Mouse (Mus musculus): ENCODE data around the gene Bcl2. TPM values are rescaled to one million over a fixed set of nuclear protein-coding genes. Genes with fewer than 3 reads are reported as not detected.

Gene Bcl2
- polyA plus RNA-seq, 1 experiment = 2.6 TPM

DNA sequence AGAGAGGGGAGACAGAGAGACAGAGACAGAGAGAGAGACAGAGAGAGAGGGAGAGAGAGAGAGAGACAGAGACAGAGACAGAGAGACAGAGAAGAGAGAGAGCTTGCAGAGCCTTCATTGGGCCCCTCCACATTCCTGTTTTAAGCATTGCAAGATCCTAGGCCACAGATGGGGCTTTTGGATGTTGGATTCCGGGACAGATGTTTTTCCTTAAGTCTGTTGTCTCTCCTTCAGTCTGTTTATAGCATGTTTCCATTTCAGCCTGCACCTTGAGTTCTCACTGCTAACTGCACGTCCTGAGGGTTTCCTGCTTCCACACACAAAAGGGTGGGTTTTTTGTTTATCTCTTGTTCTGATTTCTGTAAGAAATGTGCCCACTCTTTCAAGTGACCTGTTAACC is 77.4 kb downstream of the Bcl2 start:
- Histone ChIP-seq H3K27me3 (replicated peaks; ENCODE audit: control insufficient read depth, insufficient read depth, low read length) (no peaks in the 10 kb centered on the region), H3K27ac (ENCODE audit: insufficient read depth, low read depth, low read length) (no peak overlapping the region), H3K4me1 (ENCODE audit: control insufficient read depth, insufficient read depth, low read length) (no peaks in the 10 kb centered on the region; the same call in 1 of the 2 replicates), H3K36me3 (ENCODE audit: control insufficient read depth, insufficient read depth, low read length) (no peaks in the 10 kb centered on the region), H3K4me3 (ENCODE audit: insufficient read depth, low read depth, low read length) (no peak overlapping the region)
- no peak for DNase-seq
- no peak for TF ChIP-seq CTCF (conservative IDR thresholded peaks at IDR 0.05; ENCODE audit: insufficient read depth, insufficient read length, low read depth, low read length)
- WGBS = 72% methylated on average over 2 of the region's 2 CpGs

DNA sequence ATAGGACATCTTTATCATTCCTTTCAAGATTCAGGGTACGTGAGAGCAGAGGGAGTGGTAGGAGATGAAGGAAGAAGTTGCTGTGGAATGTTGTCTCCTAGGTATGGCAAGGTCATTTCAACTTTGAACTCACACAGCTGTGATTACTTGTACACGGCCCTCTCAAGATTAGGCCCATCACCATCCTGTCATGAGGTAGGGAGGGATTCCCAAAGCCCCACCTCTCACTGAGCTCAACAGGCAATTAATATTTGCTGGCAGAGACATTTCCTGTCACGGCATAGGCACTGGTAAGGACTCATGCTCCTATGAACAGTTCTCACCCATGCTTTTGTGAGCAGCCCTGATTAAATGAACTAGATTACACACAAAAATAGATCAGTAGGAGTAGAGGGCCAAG is 80.9 kb downstream of the Bcl2 start:
- peaks cover 22% of the 10 kb centered on the region for H3K4me1 ChIP-seq (ENCODE audit: control insufficient read depth, insufficient read depth, low read length)
- 0 out of 2 replicates have a peak overlapping the region, but pooled peaks have one; percentile 28 for H3K27ac ChIP-seq (ENCODE audit: insufficient read depth, low read depth, low read length)
- WGBS = 66% methylated on average over 3 of the region's 3 CpGs
- H3K4me3 ChIP-seq (ENCODE audit: insufficient read depth, low read depth, low read length) = no peak overlapping the region
- DNase-seq = no peak
- no peaks in the 10 kb centered on the region for H3K36me3 ChIP-seq (ENCODE audit: control insufficient read depth, insufficient read depth, low read length)
- TF ChIP-seq POLR2A (IDR thresholded peaks at IDR 0.05; ENCODE audit: low read depth, low read length) (no peak), CTCF (conservative IDR thresholded peaks at IDR 0.05; ENCODE audit: insufficient read depth, insufficient read length, low read depth, low read length) (no peak)
- H3K27me3 ChIP-seq (replicated peaks; ENCODE audit: control insufficient read depth, insufficient read depth, low read length) = no peaks in the 10 kb centered on the region

DNA sequence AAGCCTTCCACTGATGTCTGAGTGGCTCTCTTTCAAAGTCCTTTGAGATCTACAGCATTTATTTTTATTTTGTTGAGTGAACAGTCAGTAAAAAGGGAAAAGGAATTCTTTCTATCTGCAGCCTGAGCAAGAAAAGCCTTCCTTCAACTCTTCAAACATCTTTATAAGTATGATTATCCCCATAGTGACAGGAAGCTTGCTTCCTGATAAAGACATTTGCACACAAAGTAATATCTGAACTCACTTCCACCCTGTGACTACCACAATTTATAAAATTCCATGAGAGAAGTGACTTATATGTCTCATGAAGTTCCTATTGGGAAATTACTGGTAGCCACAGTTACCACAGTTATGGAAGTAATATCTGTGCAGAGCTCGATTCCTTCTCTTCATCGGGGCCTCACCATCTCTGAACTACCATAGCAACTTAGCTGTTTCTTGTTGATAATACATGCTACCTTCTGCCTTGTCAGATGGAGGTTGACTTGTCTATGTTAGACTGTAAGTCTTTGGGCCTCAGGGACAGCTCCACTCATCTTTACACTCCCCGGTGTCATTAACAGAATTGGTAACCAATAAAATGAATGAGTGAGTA is 82.1 kb downstream of the Bcl2 start:
- TF ChIP-seq CTCF (conservative IDR thresholded peaks at IDR 0.05; ENCODE audit: insufficient read depth, insufficient read length, low read depth, low read length) (no peak), POLR2A (IDR thresholded peaks at IDR 0.05; ENCODE audit: low read depth, low read length) (no peak)
- WGBS = 83% methylated on average over 3 of the region's 3 CpGs
- Histone ChIP-seq H3K27me3 (replicated peaks; ENCODE audit: control insufficient read depth, insufficient read depth, low read length) (no peaks in the 10 kb centered on the region), H3K27ac (ENCODE audit: insufficient read depth, low read depth, low read length) (no peak overlapping the region), H3K36me3 (ENCODE audit: control insufficient read depth, insufficient read depth, low read length) (no peaks in the 10 kb centered on the region), H3K4me1 (ENCODE audit: control insufficient read depth, insufficient read depth, low read length) (peaks cover 22% of the 10 kb centered on the region), H3K4me3 (ENCODE audit: insufficient read depth, low read depth, low read length) (no peak overlapping the region)
- DNase-seq = no peak

DNA sequence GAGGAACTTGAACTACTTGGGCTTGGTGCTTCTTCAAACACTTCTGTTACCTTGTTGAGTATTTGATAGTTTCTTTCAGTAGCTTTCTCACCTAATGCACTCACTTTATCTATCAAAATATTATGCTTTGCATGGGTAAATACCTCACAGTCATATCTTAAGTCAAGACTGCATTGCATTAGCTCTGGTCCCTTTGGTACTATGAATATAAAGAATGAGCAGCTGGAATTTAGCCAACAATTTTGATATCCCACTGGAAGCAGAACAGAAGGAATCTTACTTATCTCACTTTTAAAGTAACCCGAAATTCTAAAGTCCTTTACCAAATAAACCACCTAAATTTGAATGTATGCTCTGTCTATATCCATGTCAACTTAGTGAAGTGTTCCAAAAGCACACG is 83.1 kb downstream of the Bcl2 start:
- no peak overlapping the region for H3K4me3 ChIP-seq (ENCODE audit: insufficient read depth, low read depth, low read length)
- WGBS = 58% methylated on average over 2 of the region's 2 CpGs
- TF ChIP-seq POLR2A (IDR thresholded peaks at IDR 0.05; ENCODE audit: low read depth, low read length) (no peak), CTCF (conservative IDR thresholded peaks at IDR 0.05; ENCODE audit: insufficient read depth, insufficient read length, low read depth, low read length) (no peak)
- no peaks in the 10 kb centered on the region for H3K36me3 ChIP-seq (ENCODE audit: control insufficient read depth, insufficient read depth, low read length)
- DNase-seq = no peak
- H3K27ac ChIP-seq (ENCODE audit: insufficient read depth, low read depth, low read length) = peak overlapping the region; percentile 53
- H3K4me1 ChIP-seq (ENCODE audit: control insufficient read depth, insufficient read depth, low read length) = peaks cover 22% of the 10 kb centered on the region
- H3K27me3 ChIP-seq (replicated peaks; ENCODE audit: control insufficient read depth, insufficient read depth, low read length) = no peaks in the 10 kb centered on the region

DNA sequence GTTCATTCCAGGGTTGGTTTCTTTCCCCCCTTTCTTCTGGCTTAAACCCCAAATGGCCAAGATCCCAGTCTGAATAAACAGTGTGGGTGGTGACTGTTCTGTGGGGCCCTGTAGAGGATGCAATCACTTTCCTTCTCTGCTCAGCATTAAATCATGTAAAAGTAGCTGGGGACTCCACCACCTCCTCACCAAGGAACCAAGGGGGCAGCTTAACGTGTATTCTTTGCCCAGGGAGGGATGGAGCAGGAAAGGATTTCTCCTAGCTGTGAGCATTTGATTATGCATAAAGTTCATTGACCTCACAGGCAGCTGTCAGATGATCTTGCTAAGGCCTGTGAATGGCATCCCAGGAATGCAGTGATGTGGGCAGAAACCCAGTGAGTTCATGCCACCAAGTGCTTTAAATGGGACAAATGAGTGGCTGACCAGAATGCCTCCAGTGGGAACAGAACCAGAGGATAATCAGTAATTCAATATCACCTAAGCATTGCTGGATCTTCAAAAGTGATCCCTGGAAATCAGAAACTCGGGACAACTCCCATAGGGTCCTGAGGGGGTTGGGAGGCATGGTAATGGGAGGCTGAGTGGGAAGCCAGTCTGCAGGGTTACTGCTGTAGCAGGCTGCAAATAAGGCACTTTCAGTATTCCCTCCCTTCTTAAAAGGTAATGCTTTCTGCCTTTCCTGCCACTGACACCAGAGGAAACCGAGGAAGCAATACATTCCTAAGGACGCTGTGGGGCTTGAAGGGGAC is 84.0 kb downstream of the Bcl2 start:
- TF ChIP-seq POLR2A (IDR thresholded peaks at IDR 0.05; ENCODE audit: low read depth, low read length) (no peak), CTCF (conservative IDR thresholded peaks at IDR 0.05; ENCODE audit: insufficient read depth, insufficient read length, low read depth, low read length) (no peak)
- Histone ChIP-seq H3K27me3 (replicated peaks; ENCODE audit: control insufficient read depth, insufficient read depth, low read length) (no peaks in the 10 kb centered on the region), H3K4me1 (ENCODE audit: control insufficient read depth, insufficient read depth, low read length) (peaks cover 22% of the 10 kb centered on the region), H3K27ac (ENCODE audit: insufficient read depth, low read depth, low read length) (peak overlapping the region; percentile 87), H3K4me3 (ENCODE audit: insufficient read depth, low read depth, low read length) (no peak overlapping the region), H3K36me3 (ENCODE audit: control insufficient read depth, insufficient read depth, low read length) (no peaks in the 10 kb centered on the region)
- peak; percentile 92 for DNase-seq
- WGBS = 26% methylated on average over 4 of the region's 4 CpGs

DNA sequence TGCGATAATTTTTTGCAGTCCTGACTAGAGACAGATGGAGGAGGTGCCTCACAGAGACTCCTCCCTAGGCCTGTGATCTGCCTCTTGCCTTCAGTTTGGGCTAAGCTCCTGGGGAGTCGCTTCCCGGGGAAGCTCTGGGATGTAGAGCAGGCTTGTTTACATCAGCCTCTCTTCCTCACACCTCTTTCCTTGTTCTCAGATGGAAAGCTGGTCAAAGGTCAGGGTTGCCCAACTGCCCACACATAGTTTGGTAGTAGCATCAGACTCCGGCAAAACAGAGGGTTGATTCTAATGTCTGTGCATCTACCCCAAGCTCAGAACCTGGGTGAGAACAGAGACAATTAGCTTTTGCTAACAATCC is 84.6 kb downstream of the Bcl2 start:
- TF ChIP-seq CTCF (conservative IDR thresholded peaks at IDR 0.05; ENCODE audit: insufficient read depth, insufficient read length, low read depth, low read length) (no peak), POLR2A (IDR thresholded peaks at IDR 0.05; ENCODE audit: low read depth, low read length) (no peak)
- peak; percentile 62 for DNase-seq
- Histone ChIP-seq H3K27me3 (replicated peaks; ENCODE audit: control insufficient read depth, insufficient read depth, low read length) (no peaks in the 10 kb centered on the region), H3K27ac (ENCODE audit: insufficient read depth, low read depth, low read length) (peak overlapping the region; percentile 87), H3K4me3 (ENCODE audit: insufficient read depth, low read depth, low read length) (no peak overlapping the region), H3K36me3 (ENCODE audit: control insufficient read depth, insufficient read depth, low read length) (no peaks in the 10 kb centered on the region), H3K4me1 (ENCODE audit: control insufficient read depth, insufficient read depth, low read length) (peaks cover 22% of the 10 kb centered on the region)
- 16% methylated on average over 4 of the region's 4 CpGs for WGBS

DNA sequence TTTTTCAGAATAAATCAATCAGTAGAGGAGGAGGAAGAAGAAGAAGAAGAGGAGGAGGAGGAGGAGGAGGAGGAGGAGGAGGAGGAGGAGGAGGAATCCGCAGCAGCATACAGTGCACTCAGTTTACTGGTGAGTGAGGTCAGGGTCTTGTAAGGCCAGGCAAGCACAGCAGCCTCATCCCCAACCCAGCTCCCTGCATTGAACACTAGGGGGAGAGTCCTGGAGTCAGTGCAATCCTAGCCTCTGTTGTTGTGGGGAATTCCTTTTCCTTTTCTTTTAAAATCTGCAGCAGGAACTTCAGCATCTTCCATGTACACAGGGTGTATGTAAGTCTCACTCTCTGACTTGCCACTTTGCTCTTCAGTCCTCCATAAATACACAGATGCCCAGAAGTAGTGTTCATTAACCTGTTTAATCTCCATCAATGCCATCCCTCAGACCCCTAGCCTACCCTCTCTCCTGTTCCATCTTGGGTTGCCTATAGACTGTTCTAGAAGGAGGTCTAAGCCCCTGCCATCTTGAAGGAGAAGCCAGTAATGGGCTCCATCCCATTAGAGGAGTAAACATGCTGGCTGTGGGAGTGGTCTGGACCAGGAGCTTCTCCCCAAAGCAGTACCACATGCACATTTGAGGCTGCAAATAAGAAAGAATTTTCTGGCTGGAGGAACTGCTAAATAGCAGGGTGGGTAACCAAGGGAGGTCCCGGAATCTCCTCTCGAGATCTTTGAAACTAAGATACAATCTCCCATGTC is 85.2 kb downstream of the Bcl2 start:
- H3K36me3 ChIP-seq (ENCODE audit: control insufficient read depth, insufficient read depth, low read length) = no peaks in the 10 kb centered on the region
- 29% methylated on average over 3 of the region's 3 CpGs for WGBS
- TF ChIP-seq POLR2A (IDR thresholded peaks at IDR 0.05; ENCODE audit: low read depth, low read length) = no peak
- TF ChIP-seq CTCF (conservative IDR thresholded peaks at IDR 0.05; ENCODE audit: insufficient read depth, insufficient read length, low read depth, low read length) = peak; percentile 54
- DNase-seq = peak; percentile 46
- H3K4me3 ChIP-seq (ENCODE audit: insufficient read depth, low read depth, low read length) = no peak overlapping the region
- H3K27ac ChIP-seq (ENCODE audit: insufficient read depth, low read depth, low read length) = peak overlapping the region; percentile 87
- peaks cover 22% of the 10 kb centered on the region for H3K4me1 ChIP-seq (ENCODE audit: control insufficient read depth, insufficient read depth, low read length)
- H3K27me3 ChIP-seq (replicated peaks; ENCODE audit: control insufficient read depth, insufficient read depth, low read length) = no peaks in the 10 kb centered on the region

Data from kidney, adult 2 months (tissue).